Mouse (Mus musculus): ENCODE results near the gene Olfr596. TPM values are rescaled to one million over a fixed set of nuclear protein-coding genes. Genes with fewer than 3 reads are reported as not detected.
"Not testable (repeated sequence)": the region's sequence is repeated elsewhere in the genome, so short reads cannot be mapped to it uniquely, and the experiment has no call there.

Gene Olfr596
- not detected in 2 replicates for polyA plus RNA-seq (2012; rRNA removed)

GRCm38 (mm10) chr7:103305348-103305747 is at the start of gene Olfr596:
Gene Olfr596 (plus strand): TSS chr7:103305648.
- DNase-seq (ENCODE audit: low read depth): not testable (repeated sequence)

GRCm38 (mm10) chr7:103316015-103316414 is 10.6 kb downstream of the Olfr596 start, which contains the start of gene Olfr597:
Gene Olfr597 (plus strand): TSS chr7:103316315.
- DNase-seq (ENCODE audit: low read depth): not testable (repeated sequence)

DNA sequence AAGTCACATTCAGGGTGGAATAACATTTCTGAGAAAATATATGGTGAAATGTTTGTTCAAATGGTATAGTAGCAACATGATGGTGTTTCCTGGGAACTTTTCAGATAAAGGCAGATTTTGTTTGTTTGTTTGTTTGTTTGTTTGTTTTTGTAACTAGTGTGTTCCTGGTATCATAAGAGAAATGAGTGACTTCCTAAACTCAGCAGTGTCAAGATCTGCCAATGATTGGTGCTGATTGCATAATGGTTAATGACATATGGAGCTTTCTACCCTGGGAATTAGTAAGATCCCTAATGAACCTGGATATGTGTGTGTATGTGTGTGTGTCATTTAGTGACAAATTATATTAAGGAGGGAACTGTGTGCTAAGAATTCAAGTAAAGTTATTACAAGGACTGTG is 17.8 kb downstream of the Olfr596 start, which contains the start of gene Olfr598:
Gene Olfr598 (plus strand): TSS at position 301 of the 400 bp plus-strand sequence.
- TF ChIP-seq CTCF (IDR thresholded peaks at IDR 0.05; ENCODE audit: borderline replicate concordance, extremely low read depth, insufficient read depth, insufficient read length) (no peak), POLR2A (IDR thresholded peaks at IDR 0.05; ENCODE audit: borderline replicate concordance, extremely low read depth, insufficient read depth, insufficient read length, poor library complexity, severe bottlenecking) (no peak)
- DNase-seq (ENCODE audit: low read depth): no peak

- DNase-seq (ENCODE audit: low read depth): no peak
- TF ChIP-seq POLR2A (IDR thresholded peaks at IDR 0.05; ENCODE audit: borderline replicate concordance, extremely low read depth, insufficient read depth, insufficient read length, poor library complexity, severe bottlenecking) (no peak), CTCF (IDR thresholded peaks at IDR 0.05; ENCODE audit: borderline replicate concordance, extremely low read depth, insufficient read depth, insufficient read length) (no peak)
These were observed 30.2 kb downstream of the Olfr596 start, which contains the start of gene Olfr599 for GRCm38 (mm10) chr7:103335617-103336016. Gene Olfr599 (plus strand): TSS chr7:103335917.

- no peak for DNase-seq (ENCODE audit: low read depth)
- TF ChIP-seq CTCF (IDR thresholded peaks at IDR 0.05; ENCODE audit: borderline replicate concordance, extremely low read depth, insufficient read depth, insufficient read length): no peak
- no peak for TF ChIP-seq POLR2A (IDR thresholded peaks at IDR 0.05; ENCODE audit: borderline replicate concordance, extremely low read depth, insufficient read depth, insufficient read length, poor library complexity, severe bottlenecking)
These were observed 44.1 kb downstream of the Olfr596 start, which contains the start of gene Olfr600 for GRCm38 (mm10) chr7:103349569-103349968. Gene Olfr600 (minus strand): TSS chr7:103349669.

Other genes starting within 250 kb of the Olfr596 start
- not detected in 2 replicates for gene Olfr584, start 223.8 kb upstream of the Olfr596 start, polyA plus RNA-seq (2012; rRNA removed)
- gene Olfr585, start 207.9 kb upstream of the Olfr596 start, polyA plus RNA-seq (2012; rRNA removed): not detected in 2 replicates
- gene Olfr586, start 180.0 kb upstream of the Olfr596 start, polyA plus RNA-seq (2012; rRNA removed): not detected in 2 replicates
- gene Olfr588-ps1, start 164.8 kb upstream of the Olfr596 start, polyA plus RNA-seq (2012; rRNA removed): not detected in 2 replicates
- not detected in 2 replicates for gene Olfr589, start 149.3 kb upstream of the Olfr596 start, polyA plus RNA-seq (2012; rRNA removed)
- not detected in 2 replicates for gene Olfr591, start 127.3 kb upstream of the Olfr596 start, polyA plus RNA-seq (2012; rRNA removed)
- gene Olfr592, start 120.8 kb upstream of the Olfr596 start, polyA plus RNA-seq (2012; rRNA removed): not detected in 2 replicates
- not detected in 2 replicates for gene Olfr593, start 93.8 kb upstream of the Olfr596 start, polyA plus RNA-seq (2012; rRNA removed)
- gene Olfr594, start 88.7 kb upstream of the Olfr596 start, polyA plus RNA-seq (2012; rRNA removed): not detected in 2 replicates
- not detected in 2 replicates for gene Usp17ld, start 53.1 kb upstream of the Olfr596 start, polyA plus RNA-seq (2012; rRNA removed)
- gene Olfr597, start 10.7 kb downstream of the Olfr596 start, polyA plus RNA-seq (2012; rRNA removed): not detected in 2 replicates
- gene Olfr598, start 17.9 kb downstream of the Olfr596 start, polyA plus RNA-seq (2012; rRNA removed): not detected in 2 replicates
- gene Olfr599, start 30.3 kb downstream of the Olfr596 start, polyA plus RNA-seq (2012; rRNA removed): not detected in 2 replicates
- not detected in 2 replicates for gene Olfr600, start 44.0 kb downstream of the Olfr596 start, polyA plus RNA-seq (2012; rRNA removed)
- gene Olfr601, start 57.0 kb downstream of the Olfr596 start, polyA plus RNA-seq (2012; rRNA removed): not detected in 2 replicates
- not detected in 2 replicates for gene Olfr603, start 80.5 kb downstream of the Olfr596 start, polyA plus RNA-seq (2012; rRNA removed)
- gene Usp17lc, start 109.4 kb downstream of the Olfr596 start, polyA plus RNA-seq (2012; rRNA removed): not detected in 2 replicates
- not detected in 2 replicates for gene Olfr605, start 139.8 kb downstream of the Olfr596 start, polyA plus RNA-seq (2012; rRNA removed)
- gene Olfr606, start 143.4 kb downstream of the Olfr596 start, polyA plus RNA-seq (2012; rRNA removed): not detected in 2 replicates
- gene Olfr607, start 158.5 kb downstream of the Olfr596 start, polyA plus RNA-seq (2012; rRNA removed): not detected in 2 replicates
- not detected in 2 replicates for gene Olfr608, start 164.2 kb downstream of the Olfr596 start, polyA plus RNA-seq (2012; rRNA removed)
- gene Olfr609, start 192.4 kb downstream of the Olfr596 start, polyA plus RNA-seq (2012; rRNA removed): not detected in 2 replicates
- gene Olfr610, start 206.5 kb downstream of the Olfr596 start, polyA plus RNA-seq (2012; rRNA removed): not detected in 2 replicates
- not detected in 2 replicates for gene Olfr611, start 215.2 kb downstream of the Olfr596 start, polyA plus RNA-seq (2012; rRNA removed)
- gene Olfr612, start 237.1 kb downstream of the Olfr596 start, polyA plus RNA-seq (2012; rRNA removed): not detected in 2 replicates
- not detected in 2 replicates for gene Olfr613, start 242.4 kb downstream of the Olfr596 start, polyA plus RNA-seq (2012; rRNA removed)